Mouse (Mus musculus): ENCODE results near the gene Pqbp1.

GRCm38 (mm10) chrX:7904441-7904840 lies 5.4 kb upstream of the Pqbp1 start:
- no peak for TF ChIP-seq MAFK (IDR thresholded peaks at IDR 0.05; ENCODE audit: insufficient read depth, low read depth, low read length)
- TF ChIP-seq CHD2 (IDR thresholded peaks at IDR 0.05; ENCODE audit: low read depth, low read length): no peak
- TF ChIP-seq ZC3H11A (IDR thresholded peaks at IDR 0.05; ENCODE audit: borderline replicate concordance, low read depth, low read length): no peak
- no peak for TF ChIP-seq ZNF384 (IDR thresholded peaks at IDR 0.05; ENCODE audit: low read depth, low read length)
